Mouse (Mus musculus): ENCODE measurements around the gene Adamtsl1.

DNA sequence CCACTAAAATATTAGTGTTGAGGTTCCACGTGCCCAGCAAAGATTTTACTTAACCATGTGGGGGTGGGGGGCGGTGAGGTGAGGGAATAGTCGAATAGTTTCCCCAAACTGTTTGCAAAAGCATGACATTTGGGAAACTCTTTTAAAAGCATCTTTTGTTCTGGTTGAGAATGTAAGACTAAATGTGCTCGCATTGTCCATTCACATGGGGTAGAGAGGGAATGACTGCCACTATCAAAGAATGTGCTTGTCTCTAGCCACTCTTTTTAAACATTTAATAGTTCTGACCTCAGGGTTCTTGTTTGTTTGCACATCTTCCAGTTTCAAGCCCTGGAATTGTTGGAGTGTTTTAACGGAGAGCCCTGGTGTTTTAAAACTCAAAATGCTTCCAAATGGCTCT lies 764.6 kb downstream of the Adamtsl1 start:
- TF ChIP-seq CTCF (IDR thresholded peaks at IDR 0.05; ENCODE audit: low read depth) (no peak), EP300 (IDR thresholded peaks at IDR 0.05; ENCODE audit: low read depth) (no peak)
